Mouse (Mus musculus) liver, adult 2 months (tissue): ENCODE data around the gene Tmem106a.

Experiments used
- CTCF ChIP-seq: fragments of 200-500 bp; IDR thresholded peaks from 2 replicates; pipeline ENCODE4 v1.5.1; 2011; ENCODE audit warnings: low read depth, low read length, control low read depth
- POLR2A ChIP-seq: fragments of 200-500 bp; IDR thresholded peaks from 2 replicates; pipeline ENCODE4 v1.6.1; 2011; ENCODE audit warnings: low read length, control low read depth; ENCODE audit not compliant: insufficient read depth; ENCODE audit errors: extremely low read depth

- TF ChIP-seq CTCF (no peak), POLR2A (no peak)
These were observed 819 bp upstream of the Tmem106a start for GRCm38 (mm10) chr11:101581081-101581764.
